Mouse (Mus musculus): ENCODE measurements around the gene Ndufaf2. TPM values are rescaled to one million over a fixed set of nuclear protein-coding genes. Genes with fewer than 3 reads are reported as not detected.

Ndufaf2 gene
- polyA plus RNA-seq, 1 experiment from 2014 or later, result 65.2 TPM

DNA sequence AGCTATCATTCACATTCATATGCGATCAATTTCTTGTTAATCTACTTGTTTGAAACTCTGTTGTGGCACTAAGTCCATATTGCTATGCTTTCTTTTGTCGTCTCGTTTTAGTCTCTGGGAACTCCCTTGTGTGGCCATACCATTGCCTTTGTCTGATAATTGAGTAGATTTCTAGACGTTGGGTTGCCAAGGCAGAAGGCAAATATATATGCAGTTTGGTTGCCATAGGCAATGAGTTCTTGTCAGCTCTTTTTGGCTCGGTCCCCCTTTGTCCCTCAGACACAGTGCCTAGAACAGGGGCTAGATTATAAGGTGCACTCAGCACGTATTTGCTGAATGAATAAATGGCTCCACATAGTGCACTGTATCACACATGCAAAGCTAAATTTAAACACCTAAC, 94.1 kb downstream of the Ndufaf2 start:
- H3K4me1 ChIP-seq (ENCODE audit: control insufficient read depth, insufficient read depth, low read length), result no peaks in the 10 kb centered on the region
- no peaks in the 10 kb centered on the region for H3K27me3 ChIP-seq (replicated peaks; ENCODE audit: control insufficient read depth, insufficient read depth, low read length)
- no peaks in the 10 kb centered on the region for H3K9me3 ChIP-seq (ENCODE audit: control insufficient read depth, low read length)
- ATAC-seq (ENCODE audit: low read depth), result no peak
- no peak overlapping the region for H3K9ac ChIP-seq (ENCODE audit: low read depth, low read length)
- H3K27ac ChIP-seq (replicated peaks; ENCODE audit: low read depth, low read length), result no peak overlapping the region
- H3K4me2 ChIP-seq (ENCODE audit: low read depth, low read length), result no peak overlapping the region
- H3K4me3 ChIP-seq (ENCODE audit: low read depth, low read length), result no peak overlapping the region
- no peaks in the 10 kb centered on the region for H3K36me3 ChIP-seq (ENCODE audit: control insufficient read depth, insufficient read depth, low read length)
- 77% methylated on average over 6 of the region's 6 CpGs for WGBS
- no peak for DNase-seq (ENCODE audit: low spot score)

DNA sequence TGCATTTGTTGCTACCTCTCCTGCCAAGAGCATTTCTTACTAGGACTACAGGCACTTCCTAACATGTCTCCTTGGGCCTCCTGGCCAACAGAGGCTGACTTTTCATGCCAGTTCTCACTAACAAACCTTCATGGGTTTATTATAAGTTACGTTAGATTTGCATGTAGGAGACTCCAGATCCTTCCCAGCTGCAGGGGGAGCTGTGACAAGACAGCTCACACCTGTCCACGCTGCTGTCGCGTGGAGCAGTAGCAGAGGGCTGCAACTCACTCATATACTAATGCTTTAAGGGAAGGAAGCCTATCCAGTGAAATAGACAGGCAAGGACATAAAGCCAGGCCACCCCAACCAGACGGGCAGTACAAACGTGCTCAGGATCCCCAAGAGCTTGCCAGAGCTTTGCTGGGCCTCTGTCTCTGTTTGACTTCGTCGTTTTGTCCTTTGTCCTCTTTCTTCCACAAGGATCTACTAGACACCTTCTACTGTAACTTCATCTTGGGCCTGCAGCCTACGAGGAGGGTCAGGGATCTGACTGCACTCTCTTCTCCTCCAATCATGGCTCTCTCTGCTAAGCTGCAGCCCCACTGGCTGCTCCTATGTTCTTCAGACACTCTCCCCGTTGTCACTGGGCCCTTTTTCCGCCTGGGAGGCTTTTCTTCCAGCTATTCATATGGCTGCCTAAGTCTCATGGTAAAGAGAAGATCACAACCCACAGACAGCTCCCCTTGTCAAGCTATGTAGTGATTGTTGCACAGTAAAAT, 94.9 kb downstream of the Ndufaf2 start:
- Histone ChIP-seq H3K9ac (ENCODE audit: low read depth, low read length) (no peak overlapping the region), H3K9me3 (ENCODE audit: control insufficient read depth, low read length) (no peaks in the 10 kb centered on the region), H3K27ac (replicated peaks; ENCODE audit: low read depth, low read length) (no peak overlapping the region), H3K4me3 (ENCODE audit: low read depth, low read length) (no peak overlapping the region), H3K4me1 (ENCODE audit: control insufficient read depth, insufficient read depth, low read length) (no peaks in the 10 kb centered on the region), H3K4me2 (ENCODE audit: low read depth, low read length) (no peak overlapping the region), H3K36me3 (ENCODE audit: control insufficient read depth, insufficient read depth, low read length) (no peaks in the 10 kb centered on the region), H3K27me3 (replicated peaks; ENCODE audit: control insufficient read depth, insufficient read depth, low read length) (no peaks in the 10 kb centered on the region)
- DNase-seq (ENCODE audit: low spot score) (no peak), ATAC-seq (ENCODE audit: low read depth) (no peak)
- 75% methylated on average over 11 of the region's 11 CpGs for WGBS

- Histone ChIP-seq H3K36me3 (ENCODE audit: control insufficient read depth, insufficient read depth, low read length) (no peaks in the 10 kb centered on the region), H3K4me1 (ENCODE audit: control insufficient read depth, insufficient read depth, low read length) (no peaks in the 10 kb centered on the region), H3K4me3 (ENCODE audit: low read depth, low read length) (no peak overlapping the region), H3K27me3 (replicated peaks; ENCODE audit: control insufficient read depth, insufficient read depth, low read length) (no peaks in the 10 kb centered on the region), H3K9ac (ENCODE audit: low read depth, low read length) (no peak overlapping the region), H3K4me2 (ENCODE audit: low read depth, low read length) (no peak overlapping the region), H3K9me3 (ENCODE audit: control insufficient read depth, low read length) (no peaks in the 10 kb centered on the region), H3K27ac (replicated peaks; ENCODE audit: low read depth, low read length) (no peak overlapping the region)
- WGBS, result 81% methylated on average over 5 of the region's 5 CpGs
- ATAC-seq (ENCODE audit: low read depth) (no peak), DNase-seq (ENCODE audit: low spot score) (no peak)
Observed at GRCm38 (mm10) chr13:108062900-108063299, 95.5 kb downstream of the Ndufaf2 start.

- Histone ChIP-seq H3K27me3 (replicated peaks; ENCODE audit: control insufficient read depth, insufficient read depth, low read length) (no peaks in the 10 kb centered on the region), H3K9me3 (ENCODE audit: control insufficient read depth, low read length) (no peaks in the 10 kb centered on the region), H3K4me2 (ENCODE audit: low read depth, low read length) (no peak overlapping the region), H3K36me3 (ENCODE audit: control insufficient read depth, insufficient read depth, low read length) (no peaks in the 10 kb centered on the region), H3K4me3 (ENCODE audit: low read depth, low read length) (no peak overlapping the region), H3K27ac (replicated peaks; ENCODE audit: low read depth, low read length) (no peak overlapping the region), H3K4me1 (ENCODE audit: control insufficient read depth, insufficient read depth, low read length) (no peaks in the 10 kb centered on the region), H3K9ac (ENCODE audit: low read depth, low read length) (no peak overlapping the region)
- no peak for DNase-seq (ENCODE audit: low spot score)
- no peak for ATAC-seq (ENCODE audit: low read depth)
- WGBS, result 64% methylated on average over 8 of the region's 8 CpGs
Observed at GRCm38 (mm10) chr13:108060936-108061578, 97.4 kb downstream of the Ndufaf2 start.

- H3K27me3 ChIP-seq (replicated peaks; ENCODE audit: control insufficient read depth, insufficient read depth, low read length), result no peaks in the 10 kb centered on the region
- no peaks in the 10 kb centered on the region for H3K36me3 ChIP-seq (ENCODE audit: control insufficient read depth, insufficient read depth, low read length)
- no peak overlapping the region for H3K9ac ChIP-seq (ENCODE audit: low read depth, low read length)
- no peak overlapping the region for H3K4me3 ChIP-seq (ENCODE audit: low read depth, low read length)
- H3K4me1 ChIP-seq (ENCODE audit: control insufficient read depth, insufficient read depth, low read length), result no peaks in the 10 kb centered on the region
- no peak overlapping the region for H3K27ac ChIP-seq (replicated peaks; ENCODE audit: low read depth, low read length)
- no peak overlapping the region for H3K4me2 ChIP-seq (ENCODE audit: low read depth, low read length)
- H3K9me3 ChIP-seq (ENCODE audit: control insufficient read depth, low read length), result no peaks in the 10 kb centered on the region
- no peak for ATAC-seq (ENCODE audit: low read depth)
- DNase-seq (ENCODE audit: low spot score), result peak; percentile 24
- WGBS, result 36% methylated on average over 7 of the region's 7 CpGs
Observed at GRCm38 (mm10) chr13:108060286-108060885, 98.0 kb downstream of the Ndufaf2 start.

DNA sequence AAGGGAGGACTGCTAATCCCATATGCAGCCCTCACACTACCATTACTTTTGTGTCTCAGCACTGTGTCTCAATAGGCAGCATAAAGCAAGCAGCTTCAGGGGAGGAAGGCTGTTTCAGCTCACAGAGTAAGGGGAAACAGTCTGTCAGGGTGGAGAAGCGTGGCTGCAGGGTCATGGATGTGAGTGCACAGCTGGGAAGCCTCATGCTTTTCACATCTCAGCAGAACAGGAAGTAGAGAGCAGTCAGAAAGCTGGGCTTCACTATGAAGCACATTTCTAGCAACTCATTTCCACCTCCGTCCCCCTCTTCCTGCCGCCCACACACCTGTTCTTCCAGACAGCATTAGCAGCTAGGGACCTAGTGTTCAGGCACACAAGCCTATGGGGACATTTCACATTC, 101.5 kb downstream of the Ndufaf2 start:
- H3K4me1 ChIP-seq (ENCODE audit: control insufficient read depth, insufficient read depth, low read length), result no peaks in the 10 kb centered on the region
- 76% methylated on average over 3 of the region's 3 CpGs for WGBS
- H3K4me3 ChIP-seq (ENCODE audit: low read depth, low read length), result no peak overlapping the region
- no peak overlapping the region for H3K4me2 ChIP-seq (ENCODE audit: low read depth, low read length)
- H3K27ac ChIP-seq (replicated peaks; ENCODE audit: low read depth, low read length), result no peak overlapping the region
- no peaks in the 10 kb centered on the region for H3K36me3 ChIP-seq (ENCODE audit: control insufficient read depth, insufficient read depth, low read length)
- no peak overlapping the region for H3K9ac ChIP-seq (ENCODE audit: low read depth, low read length)
- no peak for DNase-seq (ENCODE audit: low spot score)
- no peaks in the 10 kb centered on the region for H3K27me3 ChIP-seq (replicated peaks; ENCODE audit: control insufficient read depth, insufficient read depth, low read length)
- no peak for ATAC-seq (ENCODE audit: low read depth)
- H3K9me3 ChIP-seq (ENCODE audit: control insufficient read depth, low read length), result no peaks in the 10 kb centered on the region

GRCm38 (mm10) chr13:108047364-108047763, 111.1 kb downstream of the Ndufaf2 start:
- no peak overlapping the region for H3K27ac ChIP-seq (replicated peaks; ENCODE audit: low read depth, low read length)
- 84% methylated on average over 6 of the region's 6 CpGs for WGBS
- no peak overlapping the region for H3K4me3 ChIP-seq (ENCODE audit: low read depth, low read length)
- H3K27me3 ChIP-seq (replicated peaks; ENCODE audit: control insufficient read depth, insufficient read depth, low read length), result no peaks in the 10 kb centered on the region
- peaks cover 10% of the 10 kb centered on the region for H3K36me3 ChIP-seq (ENCODE audit: control insufficient read depth, insufficient read depth, low read length)
- no peaks in the 10 kb centered on the region for H3K9me3 ChIP-seq (ENCODE audit: control insufficient read depth, low read length)
- ATAC-seq (ENCODE audit: low read depth) (no peak), DNase-seq (ENCODE audit: low spot score) (no peak)
- no peak overlapping the region for H3K4me2 ChIP-seq (ENCODE audit: low read depth, low read length)
- H3K4me1 ChIP-seq (ENCODE audit: control insufficient read depth, insufficient read depth, low read length), result peaks cover 12% of the 10 kb centered on the region
- no peak overlapping the region for H3K9ac ChIP-seq (ENCODE audit: low read depth, low read length)

DNA sequence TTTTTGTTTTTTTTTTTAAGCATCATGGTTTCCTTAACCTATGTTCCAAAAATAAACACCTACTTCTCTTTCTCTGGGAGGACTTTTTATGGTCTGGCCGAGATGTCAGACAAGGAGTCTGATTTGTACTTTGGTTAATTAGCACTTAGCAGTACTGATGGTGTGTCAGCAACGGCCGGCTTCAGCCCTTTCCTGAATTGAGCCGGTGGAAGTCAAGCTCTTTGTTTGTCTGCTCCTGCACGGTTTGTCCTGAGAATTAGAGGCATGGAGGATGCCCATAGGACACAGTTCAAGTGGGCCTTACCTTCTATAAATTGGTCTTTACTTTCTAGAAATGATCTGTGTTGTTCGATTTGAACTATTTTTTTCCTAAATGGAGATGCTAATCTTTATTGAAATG, 111.5 kb downstream of the Ndufaf2 start:
- no peak for DNase-seq (ENCODE audit: low spot score)
- Histone ChIP-seq H3K4me3 (ENCODE audit: low read depth, low read length) (no peak overlapping the region), H3K9ac (ENCODE audit: low read depth, low read length) (no peak overlapping the region), H3K27me3 (replicated peaks; ENCODE audit: control insufficient read depth, insufficient read depth, low read length) (no peaks in the 10 kb centered on the region), H3K9me3 (ENCODE audit: control insufficient read depth, low read length) (no peaks in the 10 kb centered on the region), H3K36me3 (ENCODE audit: control insufficient read depth, insufficient read depth, low read length) (peaks cover 10% of the 10 kb centered on the region), H3K4me2 (ENCODE audit: low read depth, low read length) (no peak overlapping the region), H3K4me1 (ENCODE audit: control insufficient read depth, insufficient read depth, low read length) (peaks cover 12% of the 10 kb centered on the region), H3K27ac (replicated peaks; ENCODE audit: low read depth, low read length) (no peak overlapping the region)
- 81% methylated on average over 6 of the region's 6 CpGs for WGBS
- ATAC-seq (ENCODE audit: low read depth), result no peak

Measured in embryonic facial prominence, embryonic 14.5 days (tissue).